Comparison of ENCODE assay signal across 8 mouse cellular contexts in the genomic region with DNA sequence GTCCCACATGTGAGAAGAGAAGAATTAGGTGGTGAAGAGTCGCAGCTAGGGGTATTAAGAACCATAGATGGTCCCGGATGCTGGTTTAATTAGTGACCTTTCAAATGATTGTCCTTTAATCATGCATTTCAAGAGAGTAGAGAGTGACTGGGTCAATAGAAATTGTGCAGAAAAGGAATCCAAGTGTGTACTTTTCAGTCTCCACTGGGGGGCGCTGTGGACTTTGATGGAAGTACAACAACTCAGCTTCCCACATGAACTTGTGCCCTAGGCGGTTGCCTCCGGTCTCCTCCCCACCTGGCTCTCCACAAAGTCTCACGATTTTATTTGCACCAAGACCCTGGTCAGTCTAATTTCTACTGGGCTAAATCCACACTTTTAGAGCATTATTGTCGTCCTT.
A peak's percentile ranks its signal among the peaks of the same experiment; 100 is the strongest.
DNase-seq lines count a peak whose midpoint lies in the region; ATAC-seq and TF ChIP-seq lines count a peak whose summit lies in the region.

No protein-coding gene starts in this region.

- TF ChIP-seq EP300 in heart, adult 2 months (IDR thresholded peaks at IDR 0.05; ENCODE audit: insufficient read depth, low read depth, low read length) = no peak

- H3K36me3 ChIP-seq in heart, adult 2 months (ENCODE audit: control insufficient read depth, insufficient read depth, low read length) = no peaks in the 10 kb centered on the region
- no peaks in the 10 kb centered on the region for H3K36me3 ChIP-seq in heart, embryonic 11.5 days (ENCODE audit: control insufficient read depth, insufficient read depth, low read length)
- no peaks in the 10 kb centered on the region for H3K36me3 ChIP-seq in E14TG2a.4 (ENCODE audit: insufficient read depth, low read length)

- H3K4me3 ChIP-seq in heart, adult 2 months = no peak overlapping the region
- no peak overlapping the region for H3K4me3 ChIP-seq in heart, embryonic 11.5 days (ENCODE audit: low read depth, low read length)
- no peak overlapping the region for H3K4me3 ChIP-seq in E14TG2a.4 (replicated peaks; ENCODE audit: low read length)

- H3K79me2 ChIP-seq in heart, adult 2 months (replicated peaks; ENCODE audit: control insufficient read depth, insufficient read depth, low read length) = no peaks in the 10 kb centered on the region

- peak; percentile 33 to 63 for DNase-seq in heart, adult 2 months
- DNase-seq in c-Kit-positive CD71-positive TER-119-positive erythroid progenitor cells, embryonic 14.5 days (ENCODE audit: low spot score) = peak; percentile 22
- DNase-seq in gastrocnemius, postnatal 10 days = peak; percentile 77
- peak; percentile 78 to 79 for DNase-seq in layer of hippocampus, postnatal 10 days (ENCODE audit: low spot score in 2 of 2)
- peak; percentile 65 for DNase-seq in mesoderm, embryonic 11.5 days (ENCODE audit: low read depth, low spot score)
- peak; percentile 68 for DNase-seq in thymus, postnatal 25 days

- no peak overlapping the region for H3K27ac ChIP-seq in heart, adult 2 months
- no peak overlapping the region for H3K27ac ChIP-seq in heart, embryonic 11.5 days (ENCODE audit: low read depth, low read length)

- peak; percentile 73 for TF ChIP-seq CTCF in heart, adult 2 months (IDR thresholded peaks at IDR 0.05)
- peak; percentile 51 for TF ChIP-seq CTCF in E14TG2a.4 (conservative IDR thresholded peaks at IDR 0.05; ENCODE audit: low read length)

- 35% methylated on average over 7 of the region's 7 CpGs for WGBS in heart, adult 2 months
- 37% methylated on average over 7 of the region's 7 CpGs for WGBS in heart, embryonic 11.5 days (ENCODE audit: insufficient replicate concordance)

- ATAC-seq in heart, embryonic 11.5 days (replicated peaks; ENCODE audit: insufficient number of reproducible peaks, low FRiP score, low TSS enrichment) = no peak

- no peaks in the 10 kb centered on the region for H3K9me3 ChIP-seq in heart, embryonic 11.5 days (replicated peaks; ENCODE audit: control insufficient read depth, low read length)
- no peaks in the 10 kb centered on the region for H3K9me3 ChIP-seq in E14TG2a.4 (ENCODE audit: low read length)

- no peaks in the 10 kb centered on the region for H3K4me1 ChIP-seq in heart, adult 2 months (ENCODE audit: control insufficient read depth, insufficient read depth, low read length)
- H3K4me1 ChIP-seq in heart, embryonic 11.5 days (ENCODE audit: control insufficient read depth, insufficient read depth, low read length) = no peaks in the 10 kb centered on the region
- no peaks in the 10 kb centered on the region for H3K4me1 ChIP-seq in E14TG2a.4 (replicated peaks; ENCODE audit: low read depth, low read length)

- H3K4me2 ChIP-seq in heart, embryonic 11.5 days = no peak overlapping the region

- TF ChIP-seq POLR2A in heart, adult 2 months (IDR thresholded peaks at IDR 0.05; ENCODE audit: insufficient read depth, low read depth, low read length) = no peak

- H3K27me3 ChIP-seq in heart, adult 2 months (ENCODE audit: control insufficient read depth, insufficient read depth, low read length) = no peaks in the 10 kb centered on the region
- no peaks in the 10 kb centered on the region for H3K27me3 ChIP-seq in heart, embryonic 11.5 days (ENCODE audit: control insufficient read depth, insufficient read depth, low read length)
- H3K27me3 ChIP-seq in E14TG2a.4 (ENCODE audit: insufficient read depth, low read length) = no peaks in the 10 kb centered on the region

- intact Hi-C loops in heart, adult 2 months (cut with DNase I) = loop anchor here (2.0 to 10.0 kb wide), 3 partner anchors 60 to 296 kb away; a partner anchor contains a TSS

- no peak overlapping the region for H3K9ac ChIP-seq in heart, adult 2 months (ENCODE audit: low read depth, low read length)
- H3K9ac ChIP-seq in heart, embryonic 11.5 days (ENCODE audit: low read depth, low read length) = no peak overlapping the region

Comparison
In these comparisons a context has a peak if more than half of its experiments do, and no peak if none do; other contexts are left out.
1. DNase-seq: peak in every context shown above with its lines; median percentile 78 in layer of hippocampus, postnatal 10 days; 77 in gastrocnemius, postnatal 10 days; 68 in thymus, postnatal 25 days; 65 in mesoderm, embryonic 11.5 days; 48 in heart, adult 2 months; 22 in c-Kit-positive CD71-positive TER-119-positive erythroid progenitor cells, embryonic 14.5 days.